Mouse (Mus musculus) cerebellum, adult 11 months (tissue): ENCODE results near the gene Slf2.

ENCODE experiments used
- DNase-seq: peaks from one replicate; pipeline ENCODE4 v3.0.0; 2022

Gene Slf2

DNA sequence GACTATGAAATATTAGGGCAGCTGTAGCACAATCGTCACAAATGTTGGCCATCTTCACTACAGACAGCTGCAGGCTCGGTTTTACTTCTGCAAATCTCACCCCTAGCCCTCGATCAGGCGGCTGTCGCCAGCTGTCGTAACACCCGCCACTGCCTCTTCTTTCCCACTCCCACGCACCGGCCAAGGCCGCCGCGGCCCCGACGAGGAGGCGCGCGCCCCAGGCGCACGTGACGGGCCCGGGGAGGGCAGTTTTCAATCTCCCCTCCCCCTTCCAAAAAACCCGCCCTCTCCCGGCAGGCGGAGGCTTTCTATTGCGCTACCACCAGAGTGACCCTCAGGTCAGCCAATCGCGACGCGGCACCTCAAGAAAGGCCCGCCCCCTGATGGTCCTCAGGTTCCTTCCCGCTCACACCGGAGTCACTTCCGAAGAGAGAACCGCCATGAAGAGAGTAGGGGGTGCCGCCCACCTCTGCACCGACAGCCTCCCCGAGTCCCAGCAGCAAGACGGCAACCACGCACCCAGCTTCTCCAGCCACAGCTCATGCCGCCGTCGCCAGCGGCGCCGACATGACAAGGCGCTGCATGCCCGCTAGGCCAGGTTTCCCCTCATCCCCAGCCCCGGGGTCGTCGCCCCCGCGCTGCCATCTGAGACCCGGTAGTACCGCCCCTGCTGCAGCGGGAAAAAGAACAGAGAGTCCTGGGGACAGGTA lies at the start of gene Slf2:
TSS of gene Slf2 (plus strand) at position 408 of the 710 bp plus-strand sequence.
- peak; percentile 98 for DNase-seq

DNA sequence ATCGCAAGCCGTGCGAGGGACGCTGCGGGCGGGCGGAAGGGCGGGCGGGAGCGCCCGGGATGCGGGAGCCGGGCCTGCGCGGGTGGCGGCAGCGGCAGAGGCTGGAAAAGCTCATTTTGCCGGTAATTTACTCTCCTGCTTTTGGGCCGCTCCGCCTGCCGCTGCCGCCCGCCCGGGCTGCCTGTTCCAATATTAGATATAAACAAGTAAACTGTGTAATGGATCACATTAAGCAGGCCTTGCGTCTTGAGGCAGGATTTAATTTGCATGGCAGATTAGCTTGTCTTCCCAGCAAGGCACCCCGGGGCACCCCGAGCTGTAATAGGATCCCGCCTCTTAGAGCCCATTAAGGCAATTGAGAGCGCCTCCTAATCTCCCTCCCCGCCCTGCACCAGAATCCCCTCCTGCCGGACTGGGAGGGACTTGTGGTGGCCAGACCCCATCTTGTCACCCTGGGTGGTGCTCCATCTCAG lies 48.4 kb upstream of the Slf2 start:
- no peak for DNase-seq

GRCm38 (mm10) chr19:44884331-44884730 lies 46.6 kb upstream of the Slf2 start:
- no peak for DNase-seq

GRCm38 (mm10) chr19:44886475-44886874 lies 44.5 kb upstream of the Slf2 start:
- no peak for DNase-seq

DNA sequence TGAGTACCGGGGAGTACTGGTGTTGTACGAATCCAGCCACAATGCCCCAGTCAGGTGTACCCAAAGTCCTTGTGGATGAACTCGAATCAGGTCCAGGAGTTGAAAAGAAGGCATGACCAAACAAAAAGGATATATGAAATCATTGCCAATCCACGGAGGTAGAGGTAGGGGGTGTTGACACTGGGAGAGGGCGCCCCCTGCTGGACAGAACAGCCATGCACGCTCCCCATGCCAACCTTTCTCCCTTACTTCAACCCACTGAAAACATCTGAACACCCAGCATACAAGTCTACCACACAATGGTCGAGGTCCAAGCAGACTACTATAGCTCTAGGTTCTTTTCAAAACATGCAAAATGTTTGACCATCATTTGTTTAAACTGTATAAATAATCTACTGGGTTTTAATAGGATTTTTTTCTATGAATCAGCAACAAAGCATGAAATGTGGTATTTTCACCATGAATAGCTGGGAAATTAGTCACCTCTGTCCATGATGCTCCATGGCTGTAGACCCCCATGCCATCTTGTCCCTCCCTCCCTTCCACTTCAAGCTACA lies 43.2 kb upstream of the Slf2 start:
- peak; percentile 12 for DNase-seq

- no peak for DNase-seq
These were observed 41.4 kb upstream of the Slf2 start for GRCm38 (mm10) chr19:44889548-44889947.

- no peak for DNase-seq
These were observed 39.5 kb upstream of the Slf2 start for GRCm38 (mm10) chr19:44891446-44891845.

- no peak for DNase-seq
These were observed 37.6 kb upstream of the Slf2 start for GRCm38 (mm10) chr19:44893231-44893871.

- peak; percentile 47 for DNase-seq
These were observed 35.7 kb upstream of the Slf2 start for GRCm38 (mm10) chr19:44895245-44895644.

- no peak for DNase-seq
These were observed 34.5 kb upstream of the Slf2 start for GRCm38 (mm10) chr19:44896450-44896849.

DNA sequence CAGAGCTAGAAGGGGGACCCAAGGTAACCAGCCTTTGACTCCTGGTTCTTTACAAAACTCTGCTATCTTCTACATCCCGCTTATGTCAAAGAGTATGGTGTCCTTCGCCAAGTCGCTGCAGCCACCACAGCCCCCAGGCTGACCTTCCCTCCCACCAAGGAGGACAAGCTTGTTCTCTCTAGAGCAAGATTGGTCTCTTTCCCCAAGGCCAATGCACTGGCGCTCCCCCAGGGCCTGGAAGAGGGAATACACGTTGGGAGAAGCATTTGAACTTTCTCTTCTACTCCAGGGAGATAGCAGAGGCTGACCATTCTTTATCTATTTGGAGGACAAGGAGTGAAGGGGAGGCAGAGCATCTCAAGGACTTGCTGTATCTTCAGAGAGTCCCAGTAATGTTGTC lies 33.4 kb upstream of the Slf2 start:
- DNase-seq: no peak

DNA sequence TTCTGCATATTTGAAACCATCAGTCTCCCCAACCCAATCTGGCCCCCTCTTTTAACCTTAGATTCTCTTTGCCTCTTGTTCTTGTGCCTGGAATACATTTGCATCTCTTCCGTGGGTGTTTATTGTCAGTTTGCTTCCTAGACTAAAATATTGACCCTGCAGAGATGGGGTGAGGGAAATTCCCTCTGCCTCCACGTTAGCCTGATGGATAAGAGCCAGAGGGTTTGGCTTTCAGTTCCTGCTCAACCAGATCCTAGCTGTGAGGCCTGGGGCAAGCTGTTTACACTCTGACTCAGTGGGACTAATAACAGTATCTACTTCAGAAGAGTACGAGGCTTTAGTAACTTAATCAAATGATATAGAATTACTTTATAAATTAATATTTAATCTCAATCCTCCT lies 32.3 kb upstream of the Slf2 start:
- no peak for DNase-seq

DNA sequence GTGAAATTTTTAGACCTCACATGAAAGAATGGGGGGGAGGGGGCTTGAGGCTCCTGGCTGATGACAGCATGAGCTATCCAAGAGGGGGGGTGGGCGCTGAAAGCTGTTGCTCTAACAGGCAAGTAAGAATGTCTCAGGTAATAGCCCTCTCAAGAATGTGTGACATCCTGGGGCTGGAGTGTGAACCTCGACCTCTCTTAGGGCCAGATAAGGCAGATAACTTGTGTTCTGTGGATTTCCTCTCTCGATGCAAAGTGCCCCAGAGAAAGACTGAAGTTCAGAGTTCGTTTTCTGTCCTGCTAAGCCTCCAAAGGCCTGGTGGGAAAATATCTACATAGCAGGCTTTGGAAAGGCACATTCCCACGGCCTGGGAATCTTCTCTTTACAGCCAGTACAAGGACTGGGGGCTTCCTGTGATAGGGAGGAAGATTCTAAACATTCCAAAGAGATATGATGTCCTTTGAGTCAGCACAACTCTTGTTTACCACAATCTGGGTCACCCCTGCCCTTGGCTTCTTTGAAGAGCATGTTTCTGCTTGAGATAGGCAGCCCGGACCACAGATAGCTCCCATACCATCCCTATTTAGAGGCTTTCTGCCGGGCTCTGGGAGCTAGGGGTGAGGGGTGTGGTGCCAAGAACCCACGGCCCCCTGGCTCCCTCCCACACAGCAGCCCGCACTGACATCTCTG lies 31.7 kb upstream of the Slf2 start:
- DNase-seq: no peak

DNA sequence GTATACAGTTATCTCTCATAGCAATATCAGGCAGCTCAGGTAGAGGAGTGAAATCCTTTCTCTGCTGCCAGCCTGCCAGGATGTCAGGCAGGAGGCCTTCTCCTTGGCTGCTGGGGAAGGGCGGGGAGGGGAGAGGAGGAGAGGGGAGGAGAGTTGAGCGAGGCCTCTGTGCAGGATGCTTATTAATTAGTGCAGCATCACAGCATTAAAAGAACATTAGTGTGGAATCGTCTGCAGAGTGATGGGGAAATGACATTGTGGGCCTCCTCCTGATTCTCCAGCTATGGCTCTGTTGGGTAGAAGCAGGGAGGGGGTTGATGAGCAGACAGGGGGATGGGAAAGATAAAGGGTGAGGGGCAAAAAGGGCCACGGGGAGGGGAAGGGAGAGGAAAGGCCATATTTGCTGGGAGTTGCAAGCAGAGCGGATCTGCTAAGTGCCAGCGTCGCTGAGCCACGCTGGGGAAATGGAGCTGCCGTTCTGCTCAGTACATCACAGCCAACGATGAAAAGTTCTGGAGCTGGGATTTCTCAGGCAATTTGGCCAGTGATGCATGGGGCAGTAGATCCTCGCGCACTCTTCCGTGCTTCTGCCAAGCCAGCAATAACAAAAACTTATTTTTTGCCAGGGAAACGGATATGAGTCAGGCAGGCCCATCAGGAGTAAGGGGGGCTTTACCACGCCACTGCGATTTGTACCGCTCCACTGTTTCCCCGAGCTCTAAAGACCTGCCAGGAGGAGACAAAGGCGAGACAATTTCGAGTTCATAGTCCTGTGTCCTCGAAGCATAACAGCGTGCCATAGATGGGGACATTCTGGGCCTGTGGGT lies 30.8 kb upstream of the Slf2 start:
- no peak for DNase-seq

GRCm38 (mm10) chr19:44901047-44901446 lies 29.9 kb upstream of the Slf2 start:
- DNase-seq: no peak

DNA sequence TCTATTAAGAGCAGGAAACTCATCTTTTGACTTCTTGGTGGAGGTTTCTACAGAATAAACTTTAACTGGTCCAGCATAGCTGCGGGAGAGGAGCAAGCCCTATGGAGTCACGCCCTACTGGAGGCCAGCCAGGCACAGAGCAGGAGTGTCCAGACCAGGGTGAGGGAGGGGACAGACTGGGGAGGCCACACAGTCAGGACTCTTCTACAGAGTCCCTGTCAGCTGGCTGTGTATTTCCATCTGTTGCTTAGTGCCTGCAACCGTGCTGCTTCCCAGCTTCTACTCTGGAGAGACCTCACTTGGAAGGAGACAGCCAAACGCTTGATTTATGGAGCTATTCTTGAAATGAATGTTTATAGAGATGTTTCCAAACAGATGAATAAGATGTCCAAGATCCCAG lies 28.6 kb upstream of the Slf2 start:
- DNase-seq: no peak

DNA sequence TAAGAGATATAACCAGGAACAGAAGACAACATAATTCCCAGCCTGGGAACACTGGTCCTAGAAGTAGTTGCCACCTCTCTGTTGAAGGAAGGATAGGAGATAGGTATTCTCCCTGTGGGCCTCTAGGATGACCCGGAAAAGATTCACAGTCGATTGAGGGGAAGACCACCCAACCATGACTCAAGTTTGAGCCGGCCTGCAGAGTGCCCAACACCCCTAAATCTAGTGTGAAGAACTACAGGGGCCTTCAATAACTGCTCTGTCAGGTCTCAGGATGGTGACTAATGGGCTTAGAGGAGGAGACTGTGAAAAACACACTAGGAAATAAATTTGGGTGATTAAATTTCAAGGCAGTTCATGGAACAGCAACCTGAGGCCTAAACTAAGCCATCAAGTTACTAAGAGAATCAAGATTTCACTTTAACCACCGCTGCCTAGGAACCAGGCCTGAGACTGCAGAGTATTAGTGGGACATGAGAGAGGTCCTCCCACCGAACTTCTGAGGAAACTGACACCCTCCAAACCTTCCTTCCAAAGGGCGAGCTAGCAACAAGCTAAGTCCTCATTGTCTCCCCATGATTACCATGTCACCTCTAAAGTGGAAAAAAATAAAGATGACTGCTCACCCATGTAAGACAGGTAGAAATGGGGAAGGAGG lies 27.5 kb upstream of the Slf2 start:
- DNase-seq: no peak

DNA sequence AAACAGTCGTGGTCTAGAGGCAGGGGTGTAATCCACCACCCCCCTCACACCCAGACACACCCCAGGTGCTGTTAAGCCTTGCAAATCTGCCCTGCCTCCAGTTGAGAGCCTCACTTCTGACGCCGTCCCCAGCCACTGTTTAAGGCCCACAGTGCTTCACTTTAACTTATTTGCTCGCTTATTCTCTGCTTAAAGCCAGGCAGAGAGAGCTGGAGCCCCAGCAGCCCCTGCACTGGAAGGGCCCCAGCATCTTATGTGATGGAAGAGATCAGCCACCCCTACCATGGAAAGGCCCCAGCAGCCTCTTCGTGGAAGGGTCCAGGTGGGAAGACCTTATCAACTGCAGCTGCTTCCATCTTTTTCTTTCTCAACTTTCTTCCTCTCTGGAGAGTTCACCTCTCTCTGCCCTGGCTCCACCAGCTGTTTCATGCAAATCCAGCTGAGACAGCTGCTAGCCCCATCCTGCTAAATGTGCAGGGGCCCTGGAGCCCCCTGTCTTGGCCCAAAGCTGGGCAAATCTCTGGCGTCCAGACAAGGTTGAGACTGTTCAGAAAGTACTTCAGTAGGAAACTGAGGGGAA lies 26.7 kb upstream of the Slf2 start:
- no peak for DNase-seq

GRCm38 (mm10) chr19:44905316-44905715 lies 25.6 kb upstream of the Slf2 start:
- no peak for DNase-seq

GRCm38 (mm10) chr19:44907851-44908690 lies 22.9 kb upstream of the Slf2 start:
- no peak for DNase-seq
